Mouse (Mus musculus) liver, postnatal 0 days (tissue): Measurements from ENCODE around the gene Grifin. TPM values are rescaled to one million over a fixed set of nuclear protein-coding genes. Genes with fewer than 3 reads are reported as not detected.

ENCODE experiments used
- ATAC-seq: fragments of 200-750 bp; cut with Nextera tagmentation; 2 replicates; pipeline ENCODE4 v1.8.0; 2017; ENCODE audit warnings: mild to moderate bottlenecking, moderate library complexity
- DNase-seq: peaks from one replicate; pipeline ENCODE4 v3.0.0-alpha.2; 2016
- H3K27ac ChIP-seq: fragments of 300-500 bp; sonication (generic); 2 replicates; pipeline ENCODE4 v1.5.1; 2014; ENCODE audit warnings: antibody characterized with exemption, moderate library complexity, mild to moderate bottlenecking, low read depth
- H3K27me3 ChIP-seq: fragments of 300-500 bp; sonication (generic); 2 replicates; pipeline ENCODE4 v1.6.1; 2014; ENCODE audit warnings: low read length, control low read depth, mixed read lengths; ENCODE audit not compliant: insufficient read depth
- H3K36me3 ChIP-seq: fragments of 300-500 bp; sonication (generic); replicated peaks from 2 replicates; pipeline ENCODE4 v1.6.1; 2014; ENCODE audit warnings: mild to moderate bottlenecking, control low read depth, low read length, moderate library complexity, mixed read lengths; ENCODE audit not compliant: insufficient read depth
- H3K4me1 ChIP-seq: fragments of 300-500 bp; sonication (generic); 2 replicates; pipeline ENCODE4 v1.6.1; 2014; ENCODE audit warnings: antibody characterized with exemption, mild to moderate bottlenecking, control low read depth; ENCODE audit not compliant: insufficient read depth
- H3K4me2 ChIP-seq: fragments of 300-500 bp; sonication (generic); 2 replicates; pipeline ENCODE4 v1.6.1; 2014; ENCODE audit warnings: low read depth, mild to moderate bottlenecking, low read length, moderate library complexity, mixed read lengths
- H3K4me3 ChIP-seq: fragments of 300-500 bp; sonication (generic); 2 replicates; pipeline ENCODE4 v1.5.1; 2014; ENCODE audit warnings: low read depth, low read length
- H3K9ac ChIP-seq: fragments of 300-500 bp; sonication (generic); replicated peaks from 2 replicates; pipeline ENCODE4 v1.6.1; 2014; ENCODE audit warnings: mild to moderate bottlenecking, moderate library complexity
- H3K9me3 ChIP-seq: fragments of 300-500 bp; sonication (generic); 2 replicates; pipeline ENCODE4 v1.6.1; 2016; ENCODE audit warnings: mild to moderate bottlenecking, control low read depth, low read length, mixed read lengths
- CTCF ChIP-seq: sonication (generic); IDR thresholded peaks from 2 replicates; pipeline ENCODE4 v1.5.1; 2016; ENCODE audit warnings: antibody characterized with exemption, low read depth
- EP300 ChIP-seq: IDR thresholded peaks from 2 replicates; pipeline ENCODE4 v1.6.1; 2016; ENCODE audit warnings: antibody characterized with exemption, low read depth, mild to moderate bottlenecking
- WGBS: fragments of 180-500 bp; shearing (Covaris S2); extraction: QIAGEN DNeasy Blood & Tissue Kit; methylation state at CpG from one replicate; pipeline ENCODE4 v1.1.7; 2014; ENCODE audit not compliant: insufficient replicate concordance; 5-methylcytosine and 5-hydroxymethylcytosine counted together
- polyA plus RNA-seq: library from polyadenylated mRNA; unstranded; fragments of >200 nt; fragmentation: Nextera tagmentation; extraction: Ambion mirVana; gene quantifications from 2 replicates; pipeline ENCODE4 v1.2.1, GENCODE M21; 2015

Gene Grifin
- not detected in 2 replicates for polyA plus RNA-seq

DNA sequence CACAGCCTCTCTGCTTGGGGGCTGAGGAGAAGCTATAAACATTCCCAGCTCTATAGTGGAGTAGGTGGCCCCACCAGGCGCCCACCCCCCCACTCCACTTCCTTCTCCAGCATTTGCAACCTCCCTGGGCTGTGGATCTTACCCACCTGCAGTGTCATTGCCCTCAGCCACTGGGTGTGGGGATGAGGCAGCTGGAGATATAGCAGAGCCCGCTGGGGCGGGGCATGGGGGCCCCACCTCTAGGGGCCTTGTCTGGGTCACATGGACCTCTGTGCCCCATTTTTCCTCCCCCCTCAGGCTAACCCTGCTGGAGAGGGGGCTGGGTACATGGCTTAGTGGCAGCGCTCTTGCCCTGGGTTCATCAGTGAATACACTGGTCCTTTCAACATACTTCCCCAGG lies at the start of gene Grifin:
Grifin (minus strand) TSS at position 176 of the 400 bp plus-strand sequence.
- ATAC-seq, result no peak

GRCm38 (mm10) chr5:140614141-140614540 lies 49.3 kb upstream of the Grifin start:
- ATAC-seq (no peak), DNase-seq (no peak)
- Histone ChIP-seq H3K27ac (no peak overlapping the region), H3K27me3 (0 out of 2 replicates have a peak, but pooled peaks cover 3% of the 10 kb centered on the region), H3K4me3 (no peak overlapping the region), H3K4me1 (peaks cover 50% of the 10 kb centered on the region), H3K36me3 (peaks cover 11% of the 10 kb centered on the region), H3K9ac (no peak overlapping the region), H3K9me3 (no peaks in the 10 kb centered on the region), H3K4me2 (no peak overlapping the region)
- WGBS, result 87% methylated on average over 10 of the region's 10 CpGs
- no peak for TF ChIP-seq CTCF
- no peak for TF ChIP-seq EP300

More for the DNA sequence above, at the start of gene Grifin:
- TF ChIP-seq EP300 (no peak), CTCF (no peak)
- no peaks in the 10 kb centered on the region for H3K27me3 ChIP-seq
- H3K36me3 ChIP-seq, result no peaks in the 10 kb centered on the region
- H3K9ac ChIP-seq, result no peak within 1 kb of the TSS
- H3K4me3 ChIP-seq, result no peak within 1 kb of the TSS
- peaks cover 13% of the 10 kb centered on the region; the same call in 1 of the 2 replicates for H3K4me1 ChIP-seq
- DNase-seq, result no peak
- H3K27ac ChIP-seq, result no peak within 1 kb of the TSS
- H3K9me3 ChIP-seq, result no peaks in the 10 kb centered on the region
- WGBS, result 61% methylated on average over 4 of the region's 4 CpGs
- H3K4me2 ChIP-seq, result no peak within 1 kb of the TSS

DNA sequence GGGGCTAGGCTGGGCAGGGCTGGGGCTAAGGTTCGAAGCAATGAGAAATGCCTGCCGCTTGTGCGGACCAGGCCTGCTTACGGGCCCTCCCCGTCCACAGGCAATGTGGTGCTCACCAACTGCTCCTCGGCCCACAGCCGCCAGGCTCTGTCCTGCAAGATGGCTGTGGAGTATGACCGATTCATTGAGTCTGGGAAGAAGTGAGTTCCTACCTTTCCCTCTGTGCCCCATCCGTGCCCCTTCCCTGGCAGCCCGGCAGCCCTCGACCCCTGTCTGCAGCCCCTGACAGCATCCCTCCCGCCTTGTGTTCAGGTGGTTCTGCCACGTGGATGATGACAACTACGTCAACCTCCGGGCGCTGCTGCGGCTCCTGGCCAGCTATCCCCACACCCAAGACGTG lies 47.3 kb upstream of the Grifin start:
- no peak for ATAC-seq
- Histone ChIP-seq H3K27ac (no peak overlapping the region), H3K9me3 (no peaks in the 10 kb centered on the region), H3K4me3 (no peak overlapping the region), H3K27me3 (peaks cover 10% of the 10 kb centered on the region; the same call in 1 of the 2 replicates), H3K4me2 (no peak overlapping the region), H3K36me3 (peaks cover 11% of the 10 kb centered on the region), H3K9ac (no peak overlapping the region), H3K4me1 (peaks cover 53% of the 10 kb centered on the region)
- TF ChIP-seq EP300, result no peak
- TF ChIP-seq CTCF, result no peak
- 80% methylated on average over 18 of the region's 18 CpGs for WGBS
- DNase-seq, result no peak

DNA sequence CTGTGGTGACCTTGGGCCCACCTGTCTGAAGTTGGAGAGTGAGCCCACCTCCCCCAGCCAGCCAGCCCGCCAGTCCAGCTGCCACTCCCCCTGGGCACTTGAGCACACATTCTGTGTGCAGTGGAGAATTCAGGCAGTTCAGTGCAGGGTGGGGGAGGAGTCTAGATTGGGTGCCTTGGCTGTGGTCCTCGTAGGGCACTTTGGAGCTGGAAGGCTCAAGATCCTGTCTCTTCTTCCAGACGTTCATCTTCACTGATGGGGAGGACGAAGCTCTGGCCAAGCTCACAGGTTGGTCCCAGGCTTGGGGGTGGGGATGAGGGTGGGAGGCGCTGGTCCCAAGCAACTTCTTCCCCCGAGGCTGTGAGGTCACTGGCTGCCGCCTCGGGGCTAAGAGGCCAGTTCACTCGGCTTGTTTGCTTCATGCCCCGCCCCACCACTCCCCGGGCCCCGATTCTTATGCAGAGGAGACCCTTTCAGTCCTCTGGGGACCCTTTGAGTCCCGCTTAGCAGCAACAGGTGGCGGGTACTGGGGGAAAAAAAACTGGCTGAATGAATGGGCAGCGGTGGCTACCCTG lies 46.8 kb upstream of the Grifin start:
- WGBS, result 53% methylated on average over 15 of the region's 15 CpGs
- H3K9ac ChIP-seq, result no peak overlapping the region
- ATAC-seq (no peak), DNase-seq (no peak)
- H3K36me3 ChIP-seq, result peaks cover 11% of the 10 kb centered on the region
- peak overlapping the region; percentile 81 for H3K4me2 ChIP-seq
- no peak overlapping the region for H3K27ac ChIP-seq
- H3K27me3 ChIP-seq, result peaks cover 15% of the 10 kb centered on the region
- TF ChIP-seq EP300 (no peak), CTCF (no peak)
- H3K4me3 ChIP-seq, result 0 out of 2 replicates have a peak overlapping the region, but pooled peaks have one; percentile 65
- H3K9me3 ChIP-seq, result no peaks in the 10 kb centered on the region
- peaks cover 54% of the 10 kb centered on the region for H3K4me1 ChIP-seq

GRCm38 (mm10) chr5:140611021-140611583 lies 46.2 kb upstream of the Grifin start:
- H3K4me1 ChIP-seq, result peaks cover 54% of the 10 kb centered on the region
- H3K36me3 ChIP-seq, result peaks cover 11% of the 10 kb centered on the region
- TF ChIP-seq CTCF (no peak), EP300 (no peak)
- DNase-seq (peak; percentile 65), ATAC-seq (peak; percentile 2; the same call in 1 of the 2 replicates)
- H3K4me2 ChIP-seq, result peak overlapping the region; percentile 81
- H3K27ac ChIP-seq, result peak overlapping the region; percentile 78
- WGBS, result 27% methylated on average over 21 of the region's 21 CpGs
- peaks cover 21% of the 10 kb centered on the region for H3K27me3 ChIP-seq
- H3K9me3 ChIP-seq, result no peaks in the 10 kb centered on the region
- peak overlapping the region; percentile 51 for H3K9ac ChIP-seq
- peak overlapping the region; percentile 65 for H3K4me3 ChIP-seq

- peak; percentile 7; the same call in 1 of the 2 replicates for ATAC-seq
- Histone ChIP-seq H3K4me1 (peaks cover 54% of the 10 kb centered on the region), H3K27me3 (peaks cover 26% of the 10 kb centered on the region), H3K36me3 (peaks cover 11% of the 10 kb centered on the region), H3K9ac (peak overlapping the region; percentile 51), H3K9me3 (no peaks in the 10 kb centered on the region), H3K27ac (peak overlapping the region; percentile 78), H3K4me3 (peak overlapping the region; percentile 65), H3K4me2 (peak overlapping the region; percentile 81)
- 8% methylated on average over 26 of the region's 30 CpGs for WGBS
- no peak for TF ChIP-seq EP300
- peak; percentile 55 for DNase-seq
Measured at GRCm38 (mm10) chr5:140610273-140611011, 45.6 kb upstream of the Grifin start.
